Mouse (Mus musculus): ENCODE data around the gene Snrk. TPM values are rescaled to one million over a fixed set of nuclear protein-coding genes. Genes with fewer than 3 reads are reported as not detected.

Snrk gene
- polyA plus RNA-seq, 1 experiment from 2014 or later = 57.8 TPM

DNA sequence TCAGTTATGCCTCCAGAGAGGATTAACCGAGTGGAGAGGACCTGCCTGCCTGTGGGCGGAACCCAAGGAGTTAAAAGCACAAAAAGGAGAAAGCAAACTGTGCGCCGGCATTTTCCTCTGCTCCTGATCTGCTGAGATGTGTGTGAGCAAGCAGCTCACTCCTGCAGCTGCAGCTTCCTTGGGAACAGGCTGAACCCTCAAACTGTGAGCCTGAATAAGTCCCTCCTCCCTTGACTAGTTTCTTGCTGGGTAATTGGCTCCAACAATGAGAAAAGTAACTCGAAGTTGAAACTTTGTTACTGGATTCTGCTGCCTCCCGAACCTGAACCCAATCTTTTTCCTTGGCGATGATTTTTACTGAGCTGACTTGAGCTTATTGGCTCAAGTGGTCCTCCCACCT is 25.9 kb upstream of the Snrk start:
- no peak for ATAC-seq (ENCODE audit: low FRiP score)
- Histone ChIP-seq H3K4me1 (no peaks in the 10 kb centered on the region), H3K9me3 (replicated peaks) (no peaks in the 10 kb centered on the region), H3K9ac (no peak overlapping the region), H3K4me3 (no peak overlapping the region), H3K36me3 (no peaks in the 10 kb centered on the region), H3K4me2 (replicated peaks) (no peak overlapping the region), H3K27ac (no peak overlapping the region), H3K27me3 (no peaks in the 10 kb centered on the region)
- WGBS = 57% methylated on average over 7 of the region's 7 CpGs

DNA sequence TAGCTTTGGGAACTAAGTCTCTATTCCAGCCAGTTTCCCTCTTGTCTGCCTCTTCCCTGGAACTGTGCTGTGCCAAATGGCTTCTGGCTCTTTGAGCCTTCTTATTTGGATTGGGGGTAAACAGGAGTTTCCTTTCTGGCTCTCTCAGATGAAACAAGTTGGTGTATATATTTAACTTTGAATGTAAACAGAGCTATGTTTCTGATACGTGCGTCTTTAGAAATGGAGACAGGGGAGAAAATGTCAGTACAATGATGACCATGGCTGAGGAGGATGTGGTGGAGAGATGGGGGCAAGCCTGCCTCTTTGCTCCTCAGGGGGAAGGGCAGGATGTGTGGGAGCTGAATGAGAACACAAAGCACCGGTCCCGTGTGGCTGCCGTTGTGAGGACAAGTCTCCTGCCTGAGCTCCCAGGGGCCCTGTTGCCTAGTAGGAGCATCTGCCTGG is 25.3 kb upstream of the Snrk start:
- Histone ChIP-seq H3K4me2 (replicated peaks) (no peak overlapping the region), H3K27ac (no peak overlapping the region), H3K36me3 (no peaks in the 10 kb centered on the region), H3K4me3 (no peak overlapping the region), H3K9me3 (replicated peaks) (no peaks in the 10 kb centered on the region), H3K9ac (no peak overlapping the region), H3K27me3 (no peaks in the 10 kb centered on the region), H3K4me1 (no peaks in the 10 kb centered on the region)
- no peak for ATAC-seq (ENCODE audit: low FRiP score)
- WGBS = 69% methylated on average over 5 of the region's 5 CpGs

DNA sequence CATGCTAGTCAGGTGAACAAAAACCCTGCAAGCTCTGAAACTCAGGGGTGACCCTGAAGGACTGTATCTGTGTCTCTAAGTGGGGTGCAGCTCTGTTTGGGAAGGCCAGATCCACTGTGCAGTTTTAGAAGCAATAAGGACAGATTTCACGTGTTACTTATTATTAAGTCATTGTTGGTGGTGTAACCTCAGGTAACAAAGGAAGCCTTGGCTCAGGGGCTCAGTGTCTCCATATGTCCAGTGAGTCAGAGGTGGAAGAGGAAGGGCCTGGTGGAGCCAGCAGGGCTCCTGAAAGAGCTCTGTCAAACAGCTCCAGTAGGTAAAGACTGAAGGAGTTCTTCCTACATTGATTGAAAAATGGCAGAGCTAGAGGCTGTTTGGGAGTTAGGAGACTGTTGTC is 22.9 kb upstream of the Snrk start:
- Histone ChIP-seq H3K27ac (no peak overlapping the region), H3K9me3 (replicated peaks) (no peaks in the 10 kb centered on the region), H3K27me3 (no peaks in the 10 kb centered on the region), H3K4me1 (no peaks in the 10 kb centered on the region), H3K36me3 (no peaks in the 10 kb centered on the region), H3K4me3 (no peak overlapping the region), H3K4me2 (replicated peaks) (no peak overlapping the region), H3K9ac (no peak overlapping the region)
- WGBS = 94% methylated on average over 1 of the region's 1 CpGs
- no peak for ATAC-seq (ENCODE audit: low FRiP score)

DNA sequence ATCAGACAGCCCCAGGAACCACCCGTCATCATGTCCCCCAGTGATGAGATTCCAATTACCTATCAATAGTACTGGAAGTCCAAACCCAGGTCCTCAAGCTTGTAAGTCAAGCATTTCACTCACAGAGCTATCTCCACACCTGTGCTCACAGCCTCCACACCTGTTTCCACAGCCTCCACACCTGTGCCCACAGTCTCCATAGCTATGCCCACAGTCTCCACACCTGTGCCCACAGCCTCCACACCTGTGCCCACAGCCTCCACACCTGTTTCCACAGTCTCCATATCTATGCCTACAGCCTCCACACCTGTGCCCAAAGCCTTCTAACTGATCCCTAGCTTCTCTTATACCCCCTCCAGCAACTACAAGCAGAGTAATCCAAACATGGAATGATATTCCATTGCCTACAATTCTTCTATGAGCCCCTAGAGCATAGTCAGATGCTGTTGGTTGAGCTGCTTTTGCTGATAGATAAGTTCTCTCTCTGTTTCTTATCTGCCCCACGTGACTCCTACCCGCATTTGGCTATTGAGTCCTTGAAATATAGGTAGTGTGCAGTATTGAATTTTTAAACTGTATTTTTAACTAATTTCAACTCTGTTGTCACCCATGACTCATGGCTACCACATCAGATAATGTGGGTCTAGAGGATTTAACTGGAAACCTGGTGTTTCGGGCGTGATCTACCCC is 20.1 kb upstream of the Snrk start:
- WGBS = 95% methylated on average over 5 of the region's 5 CpGs
- Histone ChIP-seq H3K4me2 (replicated peaks) (no peak overlapping the region), H3K4me1 (no peaks in the 10 kb centered on the region), H3K4me3 (no peak overlapping the region), H3K36me3 (no peaks in the 10 kb centered on the region), H3K9ac (no peak overlapping the region), H3K9me3 (replicated peaks) (no peaks in the 10 kb centered on the region), H3K27ac (no peak overlapping the region), H3K27me3 (no peaks in the 10 kb centered on the region)
- no peak for ATAC-seq (ENCODE audit: low FRiP score)

DNA sequence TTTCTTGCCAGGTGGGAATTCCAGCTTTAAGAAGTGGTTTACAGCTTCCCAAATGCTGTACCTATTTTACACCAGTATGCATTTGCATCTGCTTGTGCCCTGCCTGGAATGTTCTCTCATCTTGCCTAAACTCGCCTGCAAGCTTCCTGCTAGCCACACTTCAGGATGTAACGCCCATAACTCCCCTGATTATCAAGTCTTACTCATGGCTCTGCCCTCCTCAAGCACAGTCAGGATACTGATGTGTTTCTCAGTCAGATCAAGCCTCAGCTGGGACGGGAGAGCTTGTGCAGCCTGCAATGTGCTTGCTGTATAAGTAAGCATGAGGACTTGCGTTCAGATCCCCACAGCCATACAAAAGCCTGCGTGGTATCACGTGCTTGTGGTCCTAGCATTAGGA is 19.5 kb upstream of the Snrk start:
- H3K36me3 ChIP-seq = no peaks in the 10 kb centered on the region
- WGBS = 74% methylated on average over 6 of the region's 6 CpGs
- H3K27ac ChIP-seq = no peak overlapping the region
- H3K27me3 ChIP-seq = no peaks in the 10 kb centered on the region
- no peak overlapping the region for H3K4me3 ChIP-seq
- H3K4me1 ChIP-seq = no peaks in the 10 kb centered on the region
- H3K9me3 ChIP-seq (replicated peaks) = no peaks in the 10 kb centered on the region
- H3K9ac ChIP-seq = no peak overlapping the region
- ATAC-seq (ENCODE audit: low FRiP score) = no peak
- no peak overlapping the region for H3K4me2 ChIP-seq (replicated peaks)

DNA sequence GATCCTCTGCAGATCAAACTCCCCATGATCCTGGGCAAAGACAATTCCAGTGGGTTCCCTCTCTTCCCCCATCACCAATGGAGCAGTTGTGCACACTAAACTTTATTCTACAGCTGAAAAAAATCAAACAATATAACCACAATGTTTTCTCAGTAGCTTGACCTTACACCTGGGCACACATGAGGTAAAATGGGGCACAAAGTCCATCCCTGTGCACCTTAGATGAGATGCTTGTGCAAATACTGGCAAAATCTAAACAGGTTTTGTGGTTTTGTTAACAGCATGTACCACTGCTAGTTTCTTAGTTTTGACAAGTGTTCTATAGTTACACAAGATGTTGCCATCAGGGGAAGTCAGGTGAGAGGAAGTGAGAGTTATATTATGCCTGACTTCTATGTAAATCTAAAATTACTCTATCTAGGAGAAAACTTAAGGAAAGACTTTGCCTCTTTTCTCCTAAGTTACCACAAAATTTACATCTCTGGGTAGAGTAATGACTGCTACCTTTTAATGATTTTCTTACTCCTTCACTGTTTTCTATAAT is 16.4 kb upstream of the Snrk start:
- Histone ChIP-seq H3K4me1 (no peaks in the 10 kb centered on the region), H3K27me3 (no peaks in the 10 kb centered on the region), H3K36me3 (no peaks in the 10 kb centered on the region), H3K4me2 (replicated peaks) (no peak overlapping the region), H3K4me3 (no peak overlapping the region), H3K27ac (no peak overlapping the region), H3K9ac (no peak overlapping the region), H3K9me3 (replicated peaks) (no peaks in the 10 kb centered on the region)
- ATAC-seq (ENCODE audit: low FRiP score) = no peak

DNA sequence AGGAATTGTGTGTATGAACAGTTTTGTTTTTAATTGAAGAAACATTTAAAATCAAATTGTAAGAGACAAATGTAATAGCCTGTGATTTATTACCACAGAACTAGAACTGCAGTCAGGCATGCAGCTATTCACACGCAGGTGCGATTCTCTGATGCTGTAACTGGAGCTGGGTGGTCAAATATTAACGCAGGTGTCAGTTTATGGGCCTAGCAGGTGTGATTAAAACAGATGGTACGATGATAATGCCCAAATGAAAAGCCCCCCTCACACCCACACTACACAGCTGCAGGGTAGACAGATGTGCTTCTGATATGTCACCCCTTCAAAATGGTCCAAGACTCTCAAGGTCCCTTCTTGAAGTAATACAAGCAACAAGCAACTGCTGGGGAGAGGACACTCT is 15.9 kb upstream of the Snrk start:
- no peaks in the 10 kb centered on the region for H3K27me3 ChIP-seq
- H3K9me3 ChIP-seq (replicated peaks) = no peaks in the 10 kb centered on the region
- 73% methylated on average over 4 of the region's 4 CpGs for WGBS
- H3K4me2 ChIP-seq (replicated peaks) = no peak overlapping the region
- H3K27ac ChIP-seq = no peak overlapping the region
- H3K4me1 ChIP-seq = no peaks in the 10 kb centered on the region
- H3K36me3 ChIP-seq = no peaks in the 10 kb centered on the region
- no peak for ATAC-seq (ENCODE audit: low FRiP score)
- H3K4me3 ChIP-seq = no peak overlapping the region
- no peak overlapping the region for H3K9ac ChIP-seq

DNA sequence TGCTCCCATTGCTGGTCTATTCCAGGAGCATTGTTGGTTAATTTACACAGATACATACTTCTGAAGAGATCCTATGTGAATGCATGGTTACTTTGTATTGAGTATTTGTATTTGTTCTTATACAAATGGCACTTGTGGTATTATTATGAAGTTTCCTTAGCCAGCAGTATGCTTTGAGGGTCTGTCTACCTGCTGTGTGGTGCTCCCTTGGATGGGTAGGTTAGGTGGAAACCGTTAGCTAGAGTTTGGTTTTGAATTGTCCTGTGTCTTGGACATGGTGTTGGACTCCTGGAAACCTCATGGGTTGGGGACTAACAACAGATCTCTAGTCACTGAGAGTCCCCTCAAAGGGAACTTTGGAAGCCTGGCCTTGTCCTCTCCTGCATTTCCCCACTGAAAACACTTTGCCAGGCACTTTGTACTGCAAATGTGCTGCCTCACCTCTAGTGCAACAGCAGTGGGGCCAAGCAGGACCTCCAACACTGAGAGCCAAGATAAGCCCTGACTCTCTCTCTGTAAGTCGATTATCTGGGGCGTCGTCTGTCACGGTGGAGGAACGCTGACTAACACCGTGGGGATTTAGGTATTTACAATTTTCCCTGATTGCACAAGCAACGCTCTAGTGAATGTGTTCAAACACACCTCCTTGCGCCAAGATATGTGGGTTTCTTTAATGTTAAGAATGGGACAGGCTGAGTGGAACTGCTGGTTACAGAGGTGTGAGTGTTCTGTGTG is 13.3 kb upstream of the Snrk start:
- H3K9ac ChIP-seq = no peak overlapping the region
- H3K9me3 ChIP-seq (replicated peaks) = no peaks in the 10 kb centered on the region
- H3K4me1 ChIP-seq = no peaks in the 10 kb centered on the region
- no peak overlapping the region for H3K4me3 ChIP-seq
- 79% methylated on average over 9 of the region's 9 CpGs for WGBS
- no peaks in the 10 kb centered on the region for H3K36me3 ChIP-seq
- no peaks in the 10 kb centered on the region for H3K27me3 ChIP-seq
- no peak overlapping the region for H3K27ac ChIP-seq
- no peak for ATAC-seq (ENCODE audit: low FRiP score)
- no peak overlapping the region for H3K4me2 ChIP-seq (replicated peaks)

DNA sequence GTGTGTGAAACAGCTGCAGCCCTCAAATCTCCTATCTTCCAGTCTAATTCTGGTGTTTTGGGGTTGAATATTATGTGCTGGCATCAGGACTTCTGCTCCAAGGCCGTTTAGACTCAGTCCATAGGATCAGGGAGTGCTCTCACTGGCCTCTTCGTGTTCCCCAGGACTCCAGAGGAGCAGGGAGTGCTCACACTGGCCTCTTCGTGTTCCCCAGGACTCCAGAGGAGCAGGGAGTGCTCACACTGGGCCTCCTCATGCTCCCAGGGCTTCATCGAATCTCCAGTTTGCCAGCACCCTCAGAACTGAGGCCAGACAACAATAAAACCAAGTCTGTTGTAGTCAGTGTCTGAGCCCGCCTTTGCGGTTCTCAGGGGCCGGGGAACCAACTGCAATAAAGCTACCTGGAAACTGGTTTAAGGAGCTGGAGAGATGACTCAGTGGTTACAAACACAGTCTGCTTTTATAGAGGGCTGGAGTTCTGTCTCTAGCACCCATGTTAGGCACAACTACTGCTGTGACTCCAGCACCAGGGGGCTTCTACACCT is 12.7 kb upstream of the Snrk start:
- no peak for ATAC-seq (ENCODE audit: low FRiP score)
- no peaks in the 10 kb centered on the region for H3K4me1 ChIP-seq
- H3K4me3 ChIP-seq = no peak overlapping the region
- no peaks in the 10 kb centered on the region for H3K36me3 ChIP-seq
- no peak overlapping the region for H3K27ac ChIP-seq
- H3K9me3 ChIP-seq (replicated peaks) = no peaks in the 10 kb centered on the region
- H3K4me2 ChIP-seq (replicated peaks) = no peak overlapping the region
- H3K27me3 ChIP-seq = no peaks in the 10 kb centered on the region
- 63% methylated on average over 7 of the region's 7 CpGs for WGBS
- no peak overlapping the region for H3K9ac ChIP-seq

DNA sequence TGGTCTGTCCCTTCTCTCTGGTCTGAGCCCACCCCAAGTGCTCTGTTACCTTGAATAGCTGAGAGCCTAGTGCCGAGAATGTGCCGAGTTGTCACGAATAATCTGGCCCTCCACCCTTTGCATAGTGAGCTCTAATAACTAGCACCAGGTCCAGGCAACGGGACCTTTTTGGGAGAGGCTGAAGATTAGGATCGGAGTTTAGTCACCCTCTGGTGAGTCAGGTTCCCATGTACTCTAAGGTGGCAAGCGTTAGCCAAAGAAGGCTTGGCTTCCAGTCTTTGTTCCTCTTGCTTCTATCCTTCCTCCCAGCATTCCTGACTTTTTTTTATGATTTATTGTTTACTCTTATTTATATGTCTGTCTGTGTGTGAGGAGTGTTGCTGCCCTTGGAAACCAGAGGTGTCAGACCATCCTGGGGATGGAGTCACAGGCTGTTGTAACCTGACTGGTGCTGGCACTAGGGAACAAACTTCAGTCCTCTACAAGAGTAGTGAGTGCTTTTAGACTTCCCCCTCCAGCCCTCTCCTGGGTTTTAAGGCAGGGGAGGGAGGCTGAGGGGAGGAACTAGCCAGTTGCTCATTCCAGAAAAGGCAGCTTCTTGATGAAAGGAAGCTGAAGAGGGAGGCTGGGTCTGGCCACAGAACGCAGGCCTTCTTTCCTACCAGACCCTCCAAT is 9.2 kb upstream of the Snrk start:
- no peak overlapping the region for H3K9ac ChIP-seq

DNA sequence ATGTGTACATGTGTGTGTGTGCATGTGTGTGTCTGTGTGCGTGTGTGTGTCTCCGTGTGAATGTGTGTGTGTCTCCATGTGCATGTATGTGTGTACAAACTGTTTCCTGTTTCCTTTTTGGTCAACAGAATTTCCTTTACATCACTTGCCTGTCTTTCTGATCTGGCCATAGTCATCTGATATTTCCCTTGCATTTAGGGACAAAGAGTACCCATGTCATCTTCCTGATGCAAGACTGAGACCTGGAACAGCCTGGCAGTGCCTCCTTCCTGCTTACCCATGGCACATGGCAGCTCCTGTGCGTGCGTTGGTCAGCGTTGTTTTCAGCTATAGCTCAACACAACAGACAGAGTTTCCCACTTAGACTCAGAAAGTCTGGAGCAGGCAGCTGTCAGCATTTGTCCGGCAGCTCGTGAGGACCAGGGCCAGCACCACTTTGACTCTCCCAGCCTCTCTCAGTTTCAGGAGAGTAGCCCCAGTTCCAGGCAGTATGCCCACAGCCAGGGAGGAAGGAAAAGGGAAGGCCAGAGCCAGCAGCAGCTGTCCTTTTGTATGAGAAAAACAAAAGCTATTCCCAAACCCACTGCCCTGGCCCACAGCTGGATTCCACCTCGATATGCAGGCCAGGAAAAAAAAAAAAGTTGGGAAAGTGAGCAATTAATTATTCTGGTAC is 7.4 kb upstream of the Snrk start:
- H3K36me3 ChIP-seq = no peaks in the 10 kb centered on the region
- no peaks in the 10 kb centered on the region for H3K9me3 ChIP-seq (replicated peaks)
- no peak overlapping the region for H3K9ac ChIP-seq
- no peaks in the 10 kb centered on the region for H3K27me3 ChIP-seq
- WGBS = 52% methylated on average over 8 of the region's 8 CpGs
- no peaks in the 10 kb centered on the region for H3K4me1 ChIP-seq
- no peak for ATAC-seq (ENCODE audit: low FRiP score)
- 0 out of 2 replicates have a peak overlapping the region, but pooled peaks have one; percentile 23 for H3K27ac ChIP-seq
- H3K4me3 ChIP-seq = no peak overlapping the region
- no peak overlapping the region for H3K4me2 ChIP-seq (replicated peaks)

More for the DNA sequence above, 9.2 kb upstream of the Snrk start:
- H3K27me3 ChIP-seq = no peaks in the 10 kb centered on the region
- no peak overlapping the region for H3K4me3 ChIP-seq
- no peak overlapping the region for H3K27ac ChIP-seq
- no peak for ATAC-seq (ENCODE audit: low FRiP score)
- no peak overlapping the region for H3K4me2 ChIP-seq (replicated peaks)
- H3K4me1 ChIP-seq = no peaks in the 10 kb centered on the region
- no peaks in the 10 kb centered on the region for H3K36me3 ChIP-seq
- no peaks in the 10 kb centered on the region for H3K9me3 ChIP-seq (replicated peaks)
- WGBS = 69% methylated on average over 7 of the region's 7 CpGs

DNA sequence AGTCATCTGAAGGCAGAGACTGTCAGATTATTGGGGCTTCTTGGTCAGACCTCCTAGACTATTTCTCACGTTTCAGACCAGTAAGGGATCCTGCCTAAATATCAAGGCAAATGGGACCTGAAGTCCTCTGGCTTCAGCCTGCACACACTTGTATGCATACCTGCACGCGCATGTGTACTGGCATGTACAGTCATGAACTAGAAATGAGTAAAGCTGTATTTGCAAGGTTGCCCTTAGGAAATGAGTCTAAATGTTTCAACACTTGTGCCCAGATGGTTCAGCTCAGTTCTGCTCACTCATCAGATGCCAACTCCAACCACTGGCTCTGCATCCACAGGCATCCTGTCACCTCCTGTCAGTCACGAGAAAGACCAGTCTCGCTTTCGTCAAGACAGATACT is 6.6 kb upstream of the Snrk start:
- WGBS = 86% methylated on average over 6 of the region's 6 CpGs
- H3K4me2 ChIP-seq (replicated peaks) = no peak overlapping the region
- no peaks in the 10 kb centered on the region for H3K4me1 ChIP-seq
- no peak for ATAC-seq (ENCODE audit: low FRiP score)
- H3K27me3 ChIP-seq = no peaks in the 10 kb centered on the region
- H3K9ac ChIP-seq = no peak overlapping the region
- H3K9me3 ChIP-seq (replicated peaks) = no peaks in the 10 kb centered on the region
- H3K27ac ChIP-seq = no peak overlapping the region
- no peak overlapping the region for H3K4me3 ChIP-seq
- H3K36me3 ChIP-seq = no peaks in the 10 kb centered on the region

Measured in hindbrain, embryonic 12.5 days (tissue).